Mouse (Mus musculus): Measurements from ENCODE around the gene Etv4.

- no peak for TF ChIP-seq HCFC1 (IDR thresholded peaks at IDR 0.05; ENCODE audit: borderline replicate concordance, insufficient read depth, low read length)
- TF ChIP-seq CHD2 (IDR thresholded peaks at IDR 0.05; ENCODE audit: low read depth, low read length), result peak; percentile 71
- no peak for TF ChIP-seq ZC3H11A (IDR thresholded peaks at IDR 0.05; ENCODE audit: borderline replicate concordance, low read depth, low read length)
These were observed 556 bp downstream of the Etv4 start for GRCm38 (mm10) chr11:101784488-101785142.
